Mouse (Mus musculus): Measurements from ENCODE around the gene Gm11077.

DNA sequence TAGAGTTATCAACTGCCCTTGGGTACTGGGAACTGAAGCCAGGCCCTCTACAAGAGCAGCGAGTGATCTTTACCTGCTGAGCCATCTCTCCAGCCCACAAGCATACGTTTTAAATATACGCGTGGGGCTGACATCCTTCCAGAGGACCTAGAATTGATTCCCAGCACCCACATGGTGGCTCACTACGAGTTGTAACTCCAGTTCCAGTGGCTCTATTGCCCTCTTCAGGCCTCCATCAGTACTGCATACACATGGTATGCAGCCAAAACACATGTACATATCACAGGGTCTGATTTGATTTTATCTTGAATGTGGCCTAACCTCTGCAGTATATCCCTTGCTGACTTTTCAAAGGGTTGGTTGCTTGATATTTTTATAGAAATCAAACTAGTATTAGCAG is 23.0 kb upstream of the Gm11077 start:
- peak; percentile 40 for TF ChIP-seq CTCF (IDR thresholded peaks at IDR 0.05; ENCODE audit: low read depth)
- no peak for TF ChIP-seq EP300 (optimal IDR thresholded peaks at IDR 0.05)

Data from stomach, postnatal 0 days (tissue).